Mouse (Mus musculus): Measurements from ENCODE around the gene Cntnap2. TPM values are rescaled to one million over a fixed set of nuclear protein-coding genes. Genes with fewer than 3 reads are reported as not detected.

The Cntnap2 gene
- total RNA-seq, 2 experiments from 2014 or later: 100 to 104 TPM

- intact Hi-C loops (cut with DNase I): no loop called here
- DNase-seq: no peak
These were observed 1515.9 kb downstream of the Cntnap2 start for GRCm38 (mm10) chr6:46575055-46575454.

GRCm38 (mm10) chr6:46612365-46612764, 1553.2 kb downstream of the Cntnap2 start:
- DNase-seq: no peak
- intact Hi-C loops (cut with DNase I): no loop called here

GRCm38 (mm10) chr6:46612872-46613271, 1553.7 kb downstream of the Cntnap2 start:
- DNase-seq: no peak
- intact Hi-C loops (cut with DNase I): no loop called here

- intact Hi-C loops (cut with DNase I): no loop called here
- no peak for DNase-seq
These were observed 1609.9 kb downstream of the Cntnap2 start for GRCm38 (mm10) chr6:46669018-46669417.

GRCm38 (mm10) chr6:46675081-46675480, 1615.9 kb downstream of the Cntnap2 start:
- intact Hi-C loops (cut with DNase I): no loop called here
- peak; percentile 3 for DNase-seq

GRCm38 (mm10) chr6:46675621-46676020, 1616.5 kb downstream of the Cntnap2 start:
- DNase-seq: no peak

GRCm38 (mm10) chr6:46696187-46696586, 1637.0 kb downstream of the Cntnap2 start:
- intact Hi-C loops (cut with DNase I): no loop called here
- DNase-seq: no peak

More at GRCm38 (mm10) chr6:46675621-46676020, 1616.5 kb downstream of the Cntnap2 start:
- intact Hi-C loops (cut with DNase I): no loop called here

GRCm38 (mm10) chr6:46699343-46699742, 1640.2 kb downstream of the Cntnap2 start:
- intact Hi-C loops (cut with DNase I): no loop called here
- DNase-seq: peak; percentile 44

GRCm38 (mm10) chr6:46704293-46705170, 1645.4 kb downstream of the Cntnap2 start:
- DNase-seq: peak; percentile 47
- intact Hi-C loops (cut with DNase I): no loop called here

- DNase-seq: peak; percentile 3
- intact Hi-C loops (cut with DNase I): no loop called here
These were observed 1646.8 kb downstream of the Cntnap2 start for GRCm38 (mm10) chr6:46705926-46706325.

GRCm38 (mm10) chr6:46716576-46716975, 1657.4 kb downstream of the Cntnap2 start:
- intact Hi-C loops (cut with DNase I): no loop called here
- no peak for DNase-seq

GRCm38 (mm10) chr6:46733794-46734193, 1674.6 kb downstream of the Cntnap2 start:
- DNase-seq: no peak
- intact Hi-C loops (cut with DNase I): no loop called here

- intact Hi-C loops (cut with DNase I): loop anchor here (10.0 kb wide), 1 partner anchor 104 kb away; no protein-coding TSS in a partner anchor
- no peak for DNase-seq
These were observed 1689.3 kb downstream of the Cntnap2 start for GRCm38 (mm10) chr6:46748448-46748847.

- peak; percentile 8 for DNase-seq
These were observed 1704.3 kb downstream of the Cntnap2 start for GRCm38 (mm10) chr6:46763481-46763880.

GRCm38 (mm10) chr6:46774529-46774928, 1715.4 kb downstream of the Cntnap2 start:
- no peak for DNase-seq
- intact Hi-C loops (cut with DNase I): no loop called here

More at GRCm38 (mm10) chr6:46763481-46763880, 1704.3 kb downstream of the Cntnap2 start:
- intact Hi-C loops (cut with DNase I): no loop called here

- no peak for DNase-seq
- intact Hi-C loops (cut with DNase I): no loop called here
These were observed 1743.3 kb downstream of the Cntnap2 start for GRCm38 (mm10) chr6:46802264-46803110.

- DNase-seq: no peak
- intact Hi-C loops (cut with DNase I): no loop called here
These were observed 1797.5 kb downstream of the Cntnap2 start for GRCm38 (mm10) chr6:46856635-46857034.

GRCm38 (mm10) chr6:46861076-46861475, 1801.9 kb downstream of the Cntnap2 start:
- no peak for DNase-seq
- intact Hi-C loops (cut with DNase I): no loop called here

GRCm38 (mm10) chr6:46866317-46866716, 1807.2 kb downstream of the Cntnap2 start:
- intact Hi-C loops (cut with DNase I): no loop called here
- DNase-seq: no peak

- peak; percentile 68 for DNase-seq
- intact Hi-C loops (cut with DNase I): no loop called here
These were observed 1827.1 kb downstream of the Cntnap2 start for GRCm38 (mm10) chr6:46886230-46886629.

GRCm38 (mm10) chr6:46909167-46909566, 1850.0 kb downstream of the Cntnap2 start:
- intact Hi-C loops (cut with DNase I): no loop called here
- no peak for DNase-seq
